Mouse (Mus musculus): Measurements from ENCODE around the gene Enoph1. TPM values are rescaled to one million over a fixed set of nuclear protein-coding genes. Genes with fewer than 3 reads are reported as not detected.

The Enoph1 gene
- total and polyA plus RNA-seq, 3 experiments, result 50.4 to 67.3 (median 52.4) TPM

DNA sequence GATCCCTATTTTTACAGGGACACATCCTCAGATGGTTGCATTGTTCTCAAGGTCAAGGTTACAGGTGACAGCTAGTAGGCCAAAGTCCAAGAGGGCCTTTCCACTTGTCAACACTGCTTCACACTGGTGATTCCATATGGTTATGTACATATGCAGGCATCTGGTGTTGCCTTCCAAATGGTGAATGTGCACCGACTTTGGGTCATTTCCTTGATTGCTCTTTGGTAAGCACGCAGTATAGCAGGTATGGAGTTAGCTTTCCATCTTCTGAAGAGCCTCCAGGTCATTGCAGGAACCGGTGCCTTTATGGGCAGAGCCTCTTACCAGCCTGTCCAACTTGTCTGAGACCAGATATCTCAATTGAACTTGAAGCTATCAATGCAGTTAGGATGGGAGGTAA is 7.1 kb upstream of the Enoph1 start:
- dilution Hi-C loops (cut with MboI; ENCODE audit: extremely low pct_ligation_motif_present, extremely low pct_unique_long_range_greater_than_20kb, low sequenced_read_pairs), result no loop called here
- H3K9ac ChIP-seq (ENCODE audit: insufficient read depth, low read depth), result no peak overlapping the region

DNA sequence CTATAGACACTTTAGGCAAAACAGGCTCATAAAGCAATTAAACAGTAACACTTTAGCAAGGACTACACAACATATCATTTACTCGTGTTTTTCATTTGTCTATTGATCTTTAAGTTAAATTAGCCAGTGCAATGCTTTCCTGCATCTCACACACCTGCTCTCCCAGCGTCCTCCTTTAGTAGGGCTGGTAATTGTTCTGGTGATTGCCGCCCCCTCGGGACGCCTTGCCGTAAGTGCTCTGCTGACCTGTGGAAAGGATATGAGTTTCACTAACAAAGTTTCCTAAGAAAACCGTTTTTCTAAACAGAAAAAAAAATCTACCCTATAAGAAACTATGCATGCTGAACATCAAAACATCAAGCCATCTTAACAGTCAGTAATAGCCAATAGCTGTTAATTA is 3.8 kb upstream of the Enoph1 start:
- TF ChIP-seq ZNF384 (IDR thresholded peaks at IDR 0.05; ENCODE audit: low read depth, low read length), result no peak
- TF ChIP-seq ZMIZ1 (IDR thresholded peaks at IDR 0.05; ENCODE audit: low read depth, low read length), result no peak
- no peak for TF ChIP-seq NELFE (IDR thresholded peaks at IDR 0.05; ENCODE audit: low read depth, low read length)
- no peak for TF ChIP-seq CHD2 (IDR thresholded peaks at IDR 0.05; ENCODE audit: low read length)
- no peak for TF ChIP-seq MAZ (IDR thresholded peaks at IDR 0.05; ENCODE audit: low read depth, low read length)
- no peak for TF ChIP-seq TCF12 (IDR thresholded peaks at IDR 0.05; ENCODE audit: low read depth, low read length)
- no peak for DNase-seq (ENCODE audit: extremely low read depth)
- Histone ChIP-seq H3K9ac (ENCODE audit: insufficient read depth, low read depth) (0 out of 2 replicates have a peak overlapping the region, but pooled peaks have one; percentile 11), H3K4me2 (ENCODE audit: insufficient read depth, low read depth, poor library complexity, severe bottlenecking) (peak overlapping the region; percentile 79), H3K9me3 (replicated peaks; ENCODE audit: low read length) (no peaks in the 10 kb centered on the region), H3K27me3 (replicated peaks) (no peaks in the 10 kb centered on the region), H3K27ac (ENCODE audit: insufficient read depth, low read depth) (no peak overlapping the region), H3K79me2 (replicated peaks; ENCODE audit: control insufficient read depth, extremely low read depth, insufficient read depth, poor library complexity, severe bottlenecking) (peaks cover 53% of the 10 kb centered on the region), H3K4me3 (replicated peaks in 1 of 3; ENCODE audit: low read depth in 2 of 3, low read length in 2 of 3, poor library complexity in 1 of 3) (peak overlapping the region in 1 of 3 experiments; percentile 22), H3K4me1 (ENCODE audit: control insufficient read depth in 1 of 2, insufficient read depth in 2 of 2) (peaks cover 0 to 17% of the 10 kb centered on the region in 2 experiments; a peak in 2 of 4 replicates), H3K36me3 (replicated peaks in 1 of 2; ENCODE audit: control insufficient read depth in 1 of 2, insufficient read depth in 1 of 2, low read length in 1 of 2) (peaks cover 34 to 62% of the 10 kb centered on the region in 2 experiments)
- dilution Hi-C loops (cut with MboI; ENCODE audit: extremely low pct_ligation_motif_present, extremely low pct_unique_long_range_greater_than_20kb, low sequenced_read_pairs) (no loop called here), in situ Hi-C loops (cut with MboI; ENCODE audit: low pct_ligation_motif_present, low pct_unique_long_range_greater_than_20kb, low sequenced_read_pairs) (no loop called here)

More for the DNA sequence above, 7.1 kb upstream of the Enoph1 start:
- in situ Hi-C loops (cut with MboI; ENCODE audit: low pct_ligation_motif_present, low pct_unique_long_range_greater_than_20kb, low sequenced_read_pairs), result no loop called here
- no peaks in the 10 kb centered on the region for H3K27me3 ChIP-seq (replicated peaks)
- no peak overlapping the region for H3K4me2 ChIP-seq (ENCODE audit: insufficient read depth, low read depth, poor library complexity, severe bottlenecking)
- no peak for DNase-seq (ENCODE audit: extremely low read depth)
- H3K9me3 ChIP-seq (replicated peaks; ENCODE audit: low read length), result no peaks in the 10 kb centered on the region
- peaks cover 0 to 17% of the 10 kb centered on the region in 2 experiments; a peak in 2 of 4 replicates for H3K4me1 ChIP-seq (ENCODE audit: control insufficient read depth in 1 of 2, insufficient read depth in 2 of 2)
- no peak overlapping the region for H3K4me3 ChIP-seq (replicated peaks in 1 of 3; ENCODE audit: low read depth in 2 of 3, low read length in 2 of 3, poor library complexity in 1 of 3)
- peaks cover 34 to 63% of the 10 kb centered on the region in 2 experiments for H3K36me3 ChIP-seq (replicated peaks in 1 of 2; ENCODE audit: control insufficient read depth in 1 of 2, insufficient read depth in 1 of 2, low read length in 1 of 2)
- H3K27ac ChIP-seq (ENCODE audit: insufficient read depth, low read depth), result no peak overlapping the region
- peaks cover 37% of the 10 kb centered on the region for H3K79me2 ChIP-seq (replicated peaks; ENCODE audit: control insufficient read depth, extremely low read depth, insufficient read depth, poor library complexity, severe bottlenecking)
- TF ChIP-seq CHD1 (IDR thresholded peaks at IDR 0.05; ENCODE audit: low read depth, low read length) (no peak), POLR2A (IDR thresholded peaks at IDR 0.05; ENCODE audit: low read depth, low read length) (peak; percentile 23; the same call in 1 of the 2 replicates)

DNA sequence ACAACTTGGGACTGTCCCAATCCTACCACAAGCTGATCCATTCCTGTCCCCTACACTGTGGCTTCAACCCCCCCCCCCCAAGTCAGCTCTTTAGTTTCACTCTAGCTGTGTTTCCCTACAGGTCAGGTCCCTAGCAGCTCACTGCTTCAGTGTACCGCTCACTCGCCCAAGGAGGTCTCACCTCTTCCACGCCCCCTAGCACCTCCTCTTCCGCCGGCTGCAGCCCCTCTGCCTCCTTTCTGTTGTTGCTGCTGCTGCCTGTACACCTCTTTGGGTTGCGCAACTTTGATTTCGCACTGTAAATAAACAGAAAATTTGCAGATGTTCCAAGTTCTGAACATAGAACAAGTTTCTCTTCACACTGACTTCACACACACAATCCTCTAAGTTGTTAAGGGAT is 3.1 kb upstream of the Enoph1 start:
- no peak overlapping the region for H3K27ac ChIP-seq (ENCODE audit: insufficient read depth, low read depth)
- H3K9ac ChIP-seq (ENCODE audit: insufficient read depth, low read depth), result peak overlapping the region; percentile 98; the same call in 1 of the 2 replicates
- no peaks in the 10 kb centered on the region for H3K9me3 ChIP-seq (replicated peaks; ENCODE audit: low read length)
- no peaks in the 10 kb centered on the region for H3K27me3 ChIP-seq (replicated peaks)
- in situ Hi-C loops (cut with MboI; ENCODE audit: low pct_ligation_motif_present, low pct_unique_long_range_greater_than_20kb, low sequenced_read_pairs), result no loop called here
- peaks cover 34 to 58% of the 10 kb centered on the region in 2 experiments for H3K36me3 ChIP-seq (replicated peaks in 1 of 2; ENCODE audit: control insufficient read depth in 1 of 2, insufficient read depth in 1 of 2, low read length in 1 of 2)
- peak overlapping the region; percentile 79 for H3K4me2 ChIP-seq (ENCODE audit: insufficient read depth, low read depth, poor library complexity, severe bottlenecking)
- dilution Hi-C loops (cut with MboI; ENCODE audit: extremely low pct_ligation_motif_present, extremely low pct_unique_long_range_greater_than_20kb, low sequenced_read_pairs), result no loop called here
- peak; percentile 67 for DNase-seq (ENCODE audit: extremely low read depth)
- H3K4me1 ChIP-seq (ENCODE audit: control insufficient read depth in 1 of 2, insufficient read depth in 2 of 2), result peaks cover 0 to 23% of the 10 kb centered on the region in 2 experiments; a peak in 2 of 4 replicates
- TF ChIP-seq UBTF (IDR thresholded peaks at IDR 0.05; ENCODE audit: low read depth, low read length) (no peak), USF1 (IDR thresholded peaks at IDR 0.05; ENCODE audit: low read depth, low read length) (no peak), MAZ (IDR thresholded peaks at IDR 0.05; ENCODE audit: low read depth, low read length) (no peak), RCOR1 (conservative IDR thresholded peaks at IDR 0.05; ENCODE audit: low read depth, low read length) (no peak), TCF12 (IDR thresholded peaks at IDR 0.05; ENCODE audit: low read depth, low read length) (no peak)
- H3K79me2 ChIP-seq (replicated peaks; ENCODE audit: control insufficient read depth, extremely low read depth, insufficient read depth, poor library complexity, severe bottlenecking), result peaks cover 59% of the 10 kb centered on the region
- peak overlapping the region; percentile 80 to 96 (median 81) for H3K4me3 ChIP-seq (replicated peaks in 1 of 3; ENCODE audit: low read depth in 2 of 3, low read length in 2 of 3, poor library complexity in 1 of 3)

Data from CH12.LX (cell line).